Mouse (Mus musculus): ENCODE data around the gene Syt16.

Syt16 gene

DNA sequence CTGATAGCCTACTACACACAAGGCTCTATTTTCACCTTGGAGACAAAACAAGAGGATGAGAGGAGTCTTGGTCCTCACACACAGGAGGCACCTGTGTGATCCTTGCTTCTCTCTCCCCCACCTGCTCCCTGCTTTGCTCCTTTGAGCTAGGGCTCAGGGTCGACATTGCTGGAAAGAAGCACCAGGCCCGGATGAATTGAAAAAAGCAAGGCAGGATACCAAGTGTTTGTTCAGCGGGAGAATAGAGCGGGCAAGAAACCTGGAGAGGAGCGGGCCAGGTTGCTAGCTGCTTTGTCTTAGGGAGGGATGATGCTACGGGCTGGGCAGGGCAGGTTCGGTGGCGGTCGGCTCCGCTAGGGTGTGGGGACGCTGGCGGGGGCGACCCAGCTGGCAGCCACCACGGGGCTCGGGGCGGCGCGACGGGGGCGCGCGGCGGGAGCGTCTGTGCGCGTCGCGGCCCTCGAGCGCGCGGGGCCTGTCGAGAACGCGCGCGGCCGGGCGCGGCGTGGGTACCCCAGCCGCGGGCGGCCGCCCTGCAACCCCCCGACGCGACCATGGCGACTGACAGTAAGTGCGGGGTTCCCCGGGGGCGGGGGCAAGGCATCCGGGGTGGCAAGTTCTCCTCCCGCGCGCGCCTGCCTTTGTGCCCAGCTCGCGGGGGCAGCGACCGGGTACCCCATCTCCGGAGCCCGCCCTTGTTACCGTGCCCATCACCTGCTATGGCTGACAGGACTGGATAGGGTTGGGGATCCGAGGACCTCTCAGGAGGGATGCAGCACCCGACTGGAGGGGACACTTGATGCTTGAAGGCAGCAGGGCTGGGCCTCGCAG lies at the start of gene Syt16:
TSS of gene Syt16 (plus strand) at position 365 of the 831 bp plus-strand sequence.
- no peak for DNase-seq (ENCODE audit: inconsistent age in 2 of 2, low spot score in 1 of 2)

- DNase-seq (ENCODE audit: inconsistent age in 2 of 2, low spot score in 1 of 2): no peak
These were observed 49.0 kb upstream of the Syt16 start for GRCm38 (mm10) chr12:73948415-73948814.

DNA sequence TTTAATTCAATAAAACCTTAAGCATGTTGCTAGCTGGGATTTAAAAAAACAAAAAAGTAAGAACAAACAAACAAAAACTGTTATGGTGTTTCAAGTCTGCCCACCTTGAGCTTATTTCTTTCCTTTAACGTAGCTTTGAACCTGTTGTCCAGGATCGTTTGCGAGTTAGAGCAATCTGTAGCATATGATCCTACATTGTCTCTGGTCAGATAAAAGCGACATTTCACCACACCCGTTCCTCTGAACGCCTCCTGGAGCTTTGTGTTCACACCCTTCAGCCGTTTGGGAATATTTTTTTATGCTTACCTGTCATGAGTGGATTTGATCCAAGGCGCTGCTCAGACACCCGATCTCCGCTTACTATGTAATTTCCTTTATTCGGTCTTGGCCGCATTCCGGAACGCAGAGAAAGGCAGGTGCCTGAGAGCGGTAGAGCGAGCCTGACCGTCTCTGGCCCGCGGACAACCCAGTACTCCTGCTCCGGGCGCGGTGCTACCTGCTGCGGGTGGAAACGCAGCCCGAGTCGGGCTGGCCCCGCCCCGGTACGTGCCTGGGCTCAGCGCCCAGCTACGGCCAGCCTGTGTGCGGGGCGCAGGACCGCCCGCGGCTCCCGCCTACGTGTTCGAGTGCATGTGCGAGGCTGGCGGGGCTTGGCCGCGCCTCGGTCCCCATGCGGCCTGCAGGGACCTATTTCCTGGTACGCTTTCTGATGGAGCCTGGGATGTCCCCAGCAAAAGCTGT lies 48.0 kb upstream of the Syt16 start:
- peak; percentile 50 to 78 for DNase-seq (ENCODE audit: inconsistent age in 2 of 2, low spot score in 1 of 2)

- peak; percentile 25 to 54 for DNase-seq (ENCODE audit: inconsistent age in 2 of 2, low spot score in 1 of 2)
These were observed 44.6 kb upstream of the Syt16 start for GRCm38 (mm10) chr12:73952879-73953278.

- peak in 1 of 2 experiments; percentile 59 for DNase-seq (ENCODE audit: inconsistent age in 2 of 2, low spot score in 1 of 2)
These were observed 43.9 kb upstream of the Syt16 start for GRCm38 (mm10) chr12:73953420-73954186.

GRCm38 (mm10) chr12:73954785-73955184 lies 42.7 kb upstream of the Syt16 start:
- DNase-seq (ENCODE audit: inconsistent age in 2 of 2, low spot score in 1 of 2): no peak

GRCm38 (mm10) chr12:73957676-73958075 lies 39.8 kb upstream of the Syt16 start:
- no peak for DNase-seq (ENCODE audit: inconsistent age in 2 of 2, low spot score in 1 of 2)

DNA sequence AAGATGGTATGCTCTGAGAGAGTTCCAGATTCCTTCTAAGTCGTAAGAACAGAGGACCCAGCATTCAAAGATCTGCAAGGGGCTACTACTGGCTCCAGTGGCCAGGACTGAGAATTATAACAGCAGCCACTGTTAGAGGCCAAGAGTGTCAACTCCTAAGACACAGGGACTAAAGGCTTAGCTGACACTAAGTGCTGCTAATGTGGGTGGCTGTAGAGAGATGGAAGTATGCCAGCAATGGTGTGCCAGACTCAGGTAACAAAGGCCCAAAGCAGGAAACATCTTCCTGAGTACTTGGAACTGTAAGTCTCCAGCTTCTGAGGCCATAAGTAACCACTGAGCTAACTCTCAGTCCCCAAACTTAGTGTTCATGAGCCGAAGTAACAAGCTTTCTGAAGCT lies 38.6 kb upstream of the Syt16 start:
- no peak for DNase-seq (ENCODE audit: inconsistent age in 2 of 2, low spot score in 1 of 2)

DNA sequence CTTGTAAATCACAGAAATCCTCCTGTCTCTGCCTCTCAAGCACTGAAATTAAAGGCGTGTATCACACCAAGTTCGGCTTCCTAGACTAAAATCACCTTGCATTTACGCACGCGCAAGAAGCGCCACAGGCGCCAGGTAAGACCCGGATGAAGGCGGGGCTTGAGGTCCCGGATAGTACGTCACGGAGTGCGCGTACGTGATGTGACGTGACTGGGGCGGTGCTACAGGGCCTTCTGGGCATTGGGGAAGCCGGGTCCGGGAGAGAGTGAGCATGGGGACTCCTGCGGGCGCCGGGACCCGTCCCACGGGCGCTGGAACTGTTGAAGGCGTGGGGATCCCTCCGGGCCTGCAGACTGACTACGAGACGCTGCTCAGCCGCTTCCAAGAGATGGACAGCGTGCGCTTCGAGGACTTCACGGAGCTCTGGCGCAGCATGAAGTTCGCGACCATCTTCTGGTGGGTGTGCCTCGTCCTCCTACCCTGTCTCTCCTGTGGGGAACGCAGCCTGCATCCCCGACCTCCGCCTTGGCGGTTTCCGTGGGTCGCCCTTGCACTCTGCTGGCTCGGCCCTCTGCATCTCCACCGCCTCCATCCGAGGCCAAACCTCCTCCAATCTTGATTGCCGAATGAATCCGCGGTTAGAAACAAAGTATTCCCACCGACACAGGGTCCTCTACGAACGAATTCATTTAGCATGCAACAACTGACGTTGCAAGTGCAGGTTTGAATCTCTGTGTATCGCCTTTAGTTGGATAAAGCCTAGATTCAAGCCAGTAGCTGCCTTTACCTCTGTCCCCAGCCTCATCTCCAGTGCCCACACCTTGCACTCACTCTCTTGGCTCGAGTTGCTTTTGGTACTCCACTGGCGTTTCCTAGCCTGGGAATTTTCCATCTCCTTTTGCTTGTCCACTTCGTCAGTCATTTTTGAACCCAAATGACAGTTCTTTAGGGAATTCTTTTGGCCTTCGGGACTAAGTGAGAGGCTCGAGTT lies 32.9 kb upstream of the Syt16 start, which contains the start of gene Snapc1:
TSS of gene Snapc1 (plus strand) at position 191 of the 991 bp plus-strand sequence.
- peak; percentile 96 to 99 for DNase-seq (ENCODE audit: inconsistent age in 2 of 2, low spot score in 1 of 2)

DNA sequence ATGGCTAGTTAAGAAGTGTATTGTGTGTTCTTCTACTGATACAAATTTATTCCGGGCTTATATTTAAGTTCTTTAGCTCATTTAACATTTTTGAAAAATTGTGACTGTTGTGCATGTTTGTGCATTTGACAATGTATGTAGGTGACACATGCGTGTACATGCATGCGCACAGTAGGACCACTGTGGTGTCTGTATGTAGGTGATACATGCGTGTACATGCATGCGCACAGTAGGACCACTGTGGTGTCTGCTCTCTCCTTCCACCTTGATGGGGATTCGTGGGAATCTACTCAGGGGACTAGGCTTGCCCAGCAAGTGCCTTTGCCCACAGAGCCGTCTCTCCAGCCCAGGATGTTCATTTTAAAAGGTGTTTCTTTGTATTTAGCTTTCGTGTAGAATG lies 28.3 kb upstream of the Syt16 start:
- DNase-seq (ENCODE audit: inconsistent age in 2 of 2, low spot score in 1 of 2): no peak

GRCm38 (mm10) chr12:73974584-73974983 lies 22.9 kb upstream of the Syt16 start:
- DNase-seq (ENCODE audit: inconsistent age in 2 of 2, low spot score in 1 of 2): no peak

GRCm38 (mm10) chr12:73978144-73978543 lies 19.3 kb upstream of the Syt16 start:
- DNase-seq (ENCODE audit: inconsistent age in 2 of 2, low spot score in 1 of 2): no peak

DNA sequence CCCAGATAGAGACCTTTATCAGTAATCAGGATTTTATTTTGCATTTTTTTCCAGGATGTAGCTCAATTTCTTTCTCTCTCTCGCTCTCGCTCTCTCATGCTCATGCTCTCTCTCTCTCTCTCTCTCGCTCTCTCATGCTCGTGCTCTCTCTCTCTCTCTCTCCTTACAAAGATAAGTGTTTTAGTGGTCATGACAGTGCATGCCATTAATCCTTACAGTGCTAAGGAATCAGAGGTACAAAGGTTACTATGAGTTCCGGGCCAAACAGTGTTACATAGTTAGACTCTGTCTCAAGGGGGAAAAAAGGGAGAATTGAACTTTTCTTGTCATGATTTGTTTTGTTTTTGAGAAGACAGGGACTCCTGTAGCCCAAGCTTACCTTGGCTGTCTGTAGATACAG lies 17.8 kb upstream of the Syt16 start:
- DNase-seq (ENCODE audit: inconsistent age in 2 of 2, low spot score in 1 of 2): no peak

GRCm38 (mm10) chr12:73982533-73982932 lies 14.9 kb upstream of the Syt16 start:
- DNase-seq (ENCODE audit: inconsistent age in 2 of 2, low spot score in 1 of 2): peak; percentile 15 to 45

GRCm38 (mm10) chr12:73986299-73986698 lies 11.2 kb upstream of the Syt16 start:
- no peak for DNase-seq (ENCODE audit: inconsistent age in 2 of 2, low spot score in 1 of 2)

DNA sequence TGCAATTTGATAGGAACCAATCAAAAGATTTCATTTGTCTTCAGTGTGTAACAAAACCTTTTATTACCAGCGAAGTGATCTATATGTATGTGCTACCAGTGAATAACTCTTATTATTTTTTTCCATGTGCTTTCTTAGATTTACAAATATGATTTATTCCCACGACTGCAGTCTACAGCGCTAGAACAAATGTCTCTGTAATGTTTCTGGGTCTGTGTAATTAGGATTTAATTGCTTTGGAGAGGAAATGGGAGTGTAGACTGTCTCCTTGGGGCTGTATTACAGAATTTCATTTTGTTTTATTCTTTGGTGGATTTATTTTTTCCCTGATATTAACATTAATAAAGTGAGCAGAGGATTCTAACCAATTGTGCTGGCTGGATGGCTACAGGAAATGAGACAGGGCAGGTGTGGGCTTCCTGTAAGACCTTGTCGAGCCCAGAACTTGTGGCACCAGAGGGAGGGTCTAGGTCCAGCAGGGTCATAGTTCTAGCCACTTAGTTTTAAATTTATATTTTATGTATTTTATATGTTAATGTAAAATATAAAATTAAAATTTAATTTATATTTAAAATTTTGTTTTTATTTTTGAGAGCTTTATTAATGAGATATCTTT lies 9.0 kb upstream of the Syt16 start:
- DNase-seq (ENCODE audit: inconsistent age in 2 of 2, low spot score in 1 of 2): no peak

DNA sequence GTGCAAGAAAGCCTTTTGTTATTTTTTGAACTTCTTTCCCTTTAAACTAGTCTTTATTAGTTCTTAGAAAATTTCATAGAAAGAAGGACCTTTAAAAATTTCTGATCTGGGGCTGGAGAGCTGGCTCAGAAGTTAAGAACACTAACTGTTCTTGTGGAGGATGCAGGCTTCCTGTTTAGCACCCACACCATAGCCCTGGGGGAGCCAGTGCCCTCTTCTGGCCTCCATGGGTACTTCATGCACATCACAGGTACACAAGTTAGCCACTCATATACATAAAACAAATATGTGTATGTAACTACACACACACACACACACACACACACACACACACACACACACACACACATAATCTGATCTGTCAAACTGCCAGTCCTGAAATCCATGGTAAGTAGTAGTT lies 7.9 kb upstream of the Syt16 start:
- peak; percentile 33 to 75 for DNase-seq (ENCODE audit: inconsistent age in 2 of 2, low spot score in 1 of 2)

- no peak for DNase-seq (ENCODE audit: inconsistent age in 2 of 2, low spot score in 1 of 2)
These were observed 560 bp upstream of the Syt16 start for GRCm38 (mm10) chr12:73996906-73997296.

GRCm38 (mm10) chr12:73998128-73998456 lies 631 bp downstream of the Syt16 start:
- DNase-seq (ENCODE audit: inconsistent age in 2 of 2, low spot score in 1 of 2): no peak

DNA sequence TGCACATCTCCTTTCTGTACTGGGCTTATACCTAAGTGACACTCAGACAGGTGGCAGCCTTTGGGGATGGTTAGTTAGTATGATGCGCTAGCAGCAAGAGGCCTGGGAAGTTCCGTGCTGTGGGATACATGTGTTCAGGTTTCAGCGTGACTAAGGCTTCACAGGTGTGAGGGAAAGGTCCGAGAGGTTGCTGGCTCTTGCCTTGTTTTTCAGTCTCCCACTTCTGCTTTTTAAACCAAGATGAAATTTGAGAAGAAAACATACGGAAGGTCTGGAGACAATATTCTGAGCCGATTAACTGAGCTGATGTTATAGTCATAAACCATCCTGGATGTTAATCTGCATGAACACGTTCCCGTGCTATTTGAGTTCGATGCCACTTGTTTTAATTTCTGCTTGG lies 5.0 kb downstream of the Syt16 start:
- no peak for DNase-seq (ENCODE audit: inconsistent age in 2 of 2, low spot score in 1 of 2)

All from adrenal gland, adult (tissue).